Mouse (Mus musculus) liver, postnatal 0 days (tissue): Measurements from ENCODE around the gene Slc27a1.

Experiments
- CTCF ChIP-seq: sonication (generic); IDR thresholded peaks from 2 replicates; pipeline ENCODE4 v1.5.1; 2016; ENCODE audit warnings: antibody characterized with exemption, low read depth
- EP300 ChIP-seq: IDR thresholded peaks from 2 replicates; pipeline ENCODE4 v1.6.1; 2016; ENCODE audit warnings: antibody characterized with exemption, low read depth, mild to moderate bottlenecking

- TF ChIP-seq CTCF (no peak), EP300 (no peak)
These were observed 6.3 kb downstream of the Slc27a1 start for GRCm38 (mm10) chr8:71575020-71575419.
